Mouse (Mus musculus): ENCODE results near the gene Retnlb.
"Not testable (repeated sequence)": the region's sequence is repeated elsewhere in the genome, so short reads cannot be mapped to it uniquely, and the experiment has no call there.

The Retnlb gene

GRCm38 (mm10) chr16:48816695-48817094 lies at the start of gene Retnlb:
Gene Retnlb (plus strand): TSS chr16:48816856.
- DNase-seq, result no peak

- DNase-seq, result no peak
These were observed 47.5 kb upstream of the Retnlb start for GRCm38 (mm10) chr16:48769183-48769582.

GRCm38 (mm10) chr16:48771971-48772445 lies 44.6 kb upstream of the Retnlb start, which contains the start of gene Trat1:
Gene Trat1 (minus strand): TSS chr16:48772021.
- no peak for DNase-seq

GRCm38 (mm10) chr16:48777254-48777653 lies 39.4 kb upstream of the Retnlb start:
- DNase-seq, result no peak

- DNase-seq, result no peak
These were observed 30.4 kb upstream of the Retnlb start for GRCm38 (mm10) chr16:48786258-48786657.

GRCm38 (mm10) chr16:48788704-48789185 lies 27.9 kb upstream of the Retnlb start:
- no peak for DNase-seq

- no peak for DNase-seq
These were observed 18.4 kb upstream of the Retnlb start for GRCm38 (mm10) chr16:48798285-48798684.

GRCm38 (mm10) chr16:48799470-48799869 lies 17.2 kb upstream of the Retnlb start:
- DNase-seq, result no peak

GRCm38 (mm10) chr16:48800906-48801305 lies 15.8 kb upstream of the Retnlb start:
- DNase-seq, result no peak

- DNase-seq, result no peak
These were observed 11.2 kb upstream of the Retnlb start for GRCm38 (mm10) chr16:48805412-48805811.

- no peak for DNase-seq
These were observed 10.1 kb upstream of the Retnlb start for GRCm38 (mm10) chr16:48806521-48806920.

- no peak for DNase-seq
These were observed 7.3 kb upstream of the Retnlb start for GRCm38 (mm10) chr16:48809374-48809773.

GRCm38 (mm10) chr16:48811881-48812436 lies 4.7 kb upstream of the Retnlb start:
- DNase-seq, result no peak

- DNase-seq, result no peak
These were observed 1.9 kb downstream of the Retnlb start for GRCm38 (mm10) chr16:48818524-48818923.

- DNase-seq, result no peak
These were observed 9.8 kb downstream of the Retnlb start for GRCm38 (mm10) chr16:48826474-48826873.

GRCm38 (mm10) chr16:48827625-48828024 lies 11.0 kb downstream of the Retnlb start:
- no peak for DNase-seq

- no peak for DNase-seq
These were observed 12.4 kb downstream of the Retnlb start for GRCm38 (mm10) chr16:48829060-48829459.

GRCm38 (mm10) chr16:48832055-48832454 lies 15.4 kb downstream of the Retnlb start:
- no peak for DNase-seq

GRCm38 (mm10) chr16:48833626-48834025 lies 17.0 kb downstream of the Retnlb start:
- not testable (repeated sequence) for DNase-seq

GRCm38 (mm10) chr16:48842266-48842665 lies 25.6 kb downstream of the Retnlb start, which contains the start of gene Retnla:
Gene Retnla (plus strand): TSS chr16:48842551.
- DNase-seq, result no peak

GRCm38 (mm10) chr16:48843671-48844386 lies 27.2 kb downstream of the Retnlb start:
- no peak for DNase-seq

GRCm38 (mm10) chr16:48865004-48865403 lies 48.3 kb downstream of the Retnlb start:
- DNase-seq, result not testable (repeated sequence)

- DNase-seq, result no peak
These were observed 51.0 kb downstream of the Retnlb start for GRCm38 (mm10) chr16:48867690-48868089.

All from right cerebral cortex, adult 18-20 months (tissue).